Mouse (Mus musculus): ENCODE results near the gene Poldip2.

The Poldip2 gene

DNA sequence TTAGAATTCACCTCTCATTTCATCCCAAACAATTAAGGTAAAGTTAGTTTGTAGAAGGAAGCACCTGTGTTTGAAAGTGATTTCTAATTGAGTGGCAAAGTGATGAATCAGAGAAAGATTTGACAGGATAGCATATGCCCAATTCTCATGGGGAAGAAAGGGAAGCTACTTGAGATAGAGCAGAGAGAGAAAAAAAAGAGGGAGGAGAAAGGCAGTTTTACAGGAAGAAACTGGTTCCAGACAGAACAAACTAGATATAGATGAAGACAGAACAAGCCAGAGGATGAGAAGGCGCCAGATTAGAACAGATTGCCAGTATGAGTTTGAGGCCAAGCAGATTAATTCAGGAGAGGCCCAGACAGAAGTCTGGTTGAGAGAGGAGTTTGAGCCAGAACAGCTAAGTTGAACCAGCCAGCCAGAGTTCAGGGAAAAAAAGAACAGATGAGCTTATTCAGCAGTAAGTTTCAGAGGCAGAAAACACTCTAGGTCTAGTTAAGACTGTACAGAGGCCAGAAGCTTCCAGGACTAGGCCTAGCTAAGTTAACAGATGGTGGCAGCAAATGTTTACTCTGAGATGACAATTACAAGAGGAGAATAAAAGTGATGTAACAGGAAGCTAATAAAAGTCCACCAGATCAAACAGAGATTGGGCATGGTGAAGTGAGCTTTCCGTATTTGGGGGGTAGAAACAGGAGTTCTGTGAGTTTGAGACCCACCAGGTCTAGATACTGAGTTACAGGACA, 35.9 kb downstream of the Poldip2 start:
- no peak for DNase-seq

DNA sequence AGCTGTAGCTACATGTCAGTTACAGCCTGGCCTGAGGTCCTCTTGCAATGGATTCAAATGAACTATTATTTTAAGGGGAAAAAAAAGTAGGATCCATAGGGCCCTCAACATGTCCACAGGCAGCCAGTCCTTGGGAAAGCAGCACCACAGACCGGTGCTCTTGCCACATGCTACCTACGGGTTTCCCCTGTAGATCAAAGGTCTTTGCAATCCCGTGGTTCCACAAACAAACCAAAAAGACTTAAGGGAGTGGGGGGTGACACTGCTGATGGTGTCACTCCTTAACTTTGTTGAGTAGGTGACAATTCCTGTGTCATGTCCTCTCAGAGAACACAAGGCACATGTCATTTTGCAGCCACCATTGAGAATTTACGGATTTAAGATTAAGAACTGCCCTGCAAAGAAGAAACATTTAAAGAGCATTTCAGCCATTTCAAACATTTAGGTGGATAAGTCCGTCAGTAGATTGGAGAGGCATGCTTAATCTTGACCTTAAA, 37.5 kb downstream of the Poldip2 start:
- no peak for DNase-seq

DNA sequence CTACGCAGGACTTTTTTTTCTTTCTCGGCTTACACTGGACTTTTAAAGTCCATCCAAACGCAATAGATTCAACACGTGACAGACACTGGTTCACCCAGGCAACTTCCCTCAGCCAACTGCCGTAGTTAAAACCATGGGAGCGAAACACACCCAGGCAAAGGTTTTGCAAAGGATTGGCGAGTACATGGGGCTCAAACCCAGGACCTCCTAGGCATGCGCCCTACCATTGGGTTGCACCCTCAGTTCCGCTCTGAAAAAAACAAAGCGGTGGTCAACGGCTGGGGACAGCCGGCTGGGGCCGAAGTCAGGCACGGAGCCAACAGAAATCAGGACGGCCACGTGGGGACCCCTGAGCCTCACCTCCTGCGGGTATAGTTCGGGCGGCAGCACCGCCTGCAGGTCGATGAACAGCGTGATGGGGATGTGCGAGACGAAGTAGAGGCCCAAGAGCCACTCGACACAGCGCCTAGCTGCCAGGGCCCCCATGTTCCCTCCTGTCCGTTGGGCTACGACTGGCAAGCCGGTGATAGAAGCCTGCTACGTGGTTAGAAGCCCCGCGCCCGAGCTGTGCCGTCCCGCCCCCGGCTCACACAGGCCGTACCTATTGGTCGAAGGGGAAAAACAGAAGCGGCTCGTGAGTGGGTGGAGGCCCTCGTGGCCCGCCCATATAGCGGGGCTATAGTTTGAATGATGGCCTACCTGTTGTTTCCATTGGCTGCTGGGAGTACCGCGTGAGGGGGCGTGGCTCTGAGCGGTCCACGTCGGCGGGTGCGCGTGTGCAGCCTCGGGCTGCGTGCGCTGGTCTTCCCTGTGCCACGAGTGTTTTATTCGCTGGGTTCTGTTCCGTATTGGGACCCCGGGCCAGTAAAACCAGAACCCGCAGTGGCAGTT, 38.4 kb downstream of the Poldip2 start, which contains the start of gene Tmem97:
TSS of gene Tmem97 (minus strand) at position 610 of the 891 bp plus-strand sequence.
- DNase-seq, result peak; percentile 89 to 90

DNA sequence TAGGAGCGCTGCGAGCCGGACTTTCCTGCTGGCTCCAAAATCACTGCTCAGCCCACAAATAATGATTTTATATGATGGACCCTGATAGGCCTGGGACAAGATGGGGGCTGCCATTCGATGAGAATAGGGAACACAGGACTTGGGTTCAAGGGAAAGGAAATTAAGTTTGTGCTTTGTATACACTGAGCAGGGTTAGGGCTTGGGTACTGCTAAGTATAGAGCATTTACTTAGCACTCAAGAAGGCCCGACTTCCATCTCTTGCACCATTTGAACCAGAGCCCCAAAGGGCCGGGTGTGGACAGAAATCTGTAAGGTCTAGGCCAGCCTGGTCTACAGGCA, 39.0 kb downstream of the Poldip2 start:
- no peak for DNase-seq

DNA sequence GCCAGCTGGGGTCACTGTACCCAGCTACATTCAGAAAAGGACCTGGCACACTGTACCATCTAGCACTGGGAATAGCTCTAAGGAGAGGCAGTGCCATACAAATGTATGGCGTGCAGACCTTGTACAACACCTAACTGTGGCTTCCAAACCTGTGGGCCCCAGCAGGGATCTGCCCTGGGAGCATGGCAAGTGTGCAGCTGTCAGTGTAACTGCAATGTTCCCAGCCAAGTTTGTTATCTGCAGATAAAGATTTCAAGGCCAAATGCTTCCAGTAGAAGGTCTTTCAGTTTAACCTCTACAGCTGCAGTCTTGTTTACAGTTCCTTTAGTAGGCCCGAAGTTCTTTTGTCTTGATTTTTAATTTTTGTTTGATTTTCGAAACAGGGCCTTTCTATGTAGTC, 43.6 kb downstream of the Poldip2 start:
- DNase-seq, result no peak

DNA sequence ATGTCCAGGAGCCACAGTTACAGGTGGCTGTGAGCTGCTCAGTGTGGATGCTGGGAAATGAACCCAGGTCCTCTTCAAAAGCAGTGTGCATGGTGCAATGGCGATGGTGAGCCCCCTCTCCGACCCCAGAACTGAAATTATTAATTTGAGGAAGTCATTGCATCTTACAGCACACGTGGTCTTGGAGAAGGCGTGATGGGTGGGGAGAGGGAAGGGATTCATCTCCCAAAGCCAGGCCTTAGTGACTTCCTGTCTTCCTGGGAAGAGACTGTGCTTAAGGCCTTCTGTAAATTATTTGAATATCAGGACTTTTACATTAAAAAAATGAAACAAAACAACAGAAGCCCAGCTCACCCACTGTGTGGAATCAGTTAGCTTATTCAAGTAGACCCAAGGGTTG, 44.1 kb downstream of the Poldip2 start:
- DNase-seq, result no peak

DNA sequence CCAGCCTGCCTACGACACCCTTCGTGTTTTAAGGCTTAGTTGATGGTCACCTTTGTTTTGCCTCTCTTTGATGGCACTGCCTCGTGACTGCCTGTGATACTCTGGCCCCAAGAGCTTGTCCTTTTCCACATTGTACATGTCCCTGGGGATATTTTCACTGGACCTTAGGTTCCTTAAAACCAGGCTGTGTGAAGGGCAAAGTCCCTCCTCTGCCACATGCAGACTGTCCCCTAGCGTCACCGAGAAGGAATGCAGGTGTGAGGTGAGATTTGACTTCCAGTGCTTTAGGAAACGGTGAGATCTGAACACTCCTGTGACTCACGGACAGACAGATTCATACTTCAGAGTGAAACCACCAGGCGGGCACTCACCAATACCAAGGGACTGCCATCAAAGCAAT, 45.2 kb downstream of the Poldip2 start:
- DNase-seq, result no peak

DNA sequence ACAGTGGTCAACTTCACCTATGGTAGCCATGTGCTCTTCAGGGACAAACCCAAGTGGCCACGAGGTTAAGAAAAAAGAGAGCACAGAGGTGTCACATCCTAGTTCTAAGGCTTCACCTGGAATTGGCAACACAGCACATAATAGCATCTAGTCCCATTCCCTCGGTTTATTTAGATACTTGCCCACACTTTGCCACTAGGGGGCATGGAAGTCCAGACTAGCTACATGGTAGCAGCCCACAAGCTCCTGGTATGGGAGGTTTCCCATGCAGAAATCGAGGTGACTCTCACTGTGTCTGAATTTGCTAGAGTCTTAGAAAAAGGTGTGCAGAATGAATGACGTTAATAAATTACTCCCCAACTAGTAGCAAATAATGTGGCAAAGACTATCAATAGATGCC, 48.5 kb downstream of the Poldip2 start:
- DNase-seq, result peak in 1 of 2 experiments; percentile 59

DNA sequence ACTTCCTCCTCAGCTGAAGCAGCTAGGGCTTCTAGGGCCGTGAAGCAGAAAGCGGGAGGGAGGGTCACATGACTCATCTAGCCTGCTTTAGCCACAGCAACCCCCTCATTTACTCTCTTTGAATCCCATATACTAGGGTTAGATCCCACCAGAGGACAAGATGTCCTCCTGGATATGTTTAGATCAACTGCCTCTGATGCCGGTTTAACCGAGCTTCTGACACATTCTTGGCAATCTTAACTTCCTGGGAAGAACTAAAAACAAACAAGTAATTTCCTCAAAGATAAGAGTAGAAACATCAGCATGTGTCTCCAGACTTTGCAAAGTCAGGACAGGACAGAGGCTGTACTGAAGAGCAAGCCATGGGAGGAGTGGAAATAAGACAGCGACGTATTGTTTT, 54.8 kb downstream of the Poldip2 start:
- DNase-seq, result no peak

DNA sequence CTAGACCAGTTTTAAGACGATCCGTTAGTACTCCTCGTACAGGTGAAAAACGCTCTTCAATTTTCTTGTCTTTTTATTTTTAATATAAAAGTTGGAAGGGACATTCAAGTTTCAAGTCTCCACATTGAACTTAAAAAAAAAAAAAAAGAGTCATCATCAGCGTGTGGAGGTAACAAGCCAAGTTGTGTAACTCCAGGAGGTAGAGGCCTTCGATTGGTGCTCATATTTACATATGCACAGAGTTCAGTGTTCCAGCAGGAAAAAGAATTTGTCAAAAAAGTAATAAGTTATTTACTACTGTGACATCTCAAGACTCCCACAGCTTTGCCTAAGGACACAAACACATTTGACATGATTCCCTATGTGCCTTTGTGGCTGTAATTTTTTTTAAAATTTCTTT, 55.6 kb downstream of the Poldip2 start:
- DNase-seq, result no peak

DNA sequence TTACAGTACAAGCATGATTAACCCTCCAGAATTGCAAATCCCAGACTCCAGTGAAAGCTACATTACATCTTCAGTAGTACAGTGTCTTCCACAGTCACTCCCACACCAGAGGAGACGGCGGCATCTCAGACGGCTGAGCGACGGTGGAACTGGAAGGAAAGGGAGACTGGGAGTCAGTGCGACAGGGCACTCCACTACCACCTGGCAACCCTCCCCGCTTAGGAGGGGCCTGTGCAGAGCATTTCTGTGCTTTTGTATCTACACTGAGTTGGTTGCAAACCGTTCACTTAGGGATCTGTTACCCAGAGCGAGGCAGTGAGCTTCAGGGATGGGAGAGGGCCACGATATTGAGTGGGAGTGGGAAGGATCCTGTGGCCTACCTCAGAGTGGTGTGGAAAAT, 56.8 kb downstream of the Poldip2 start:
- no peak for DNase-seq

DNA sequence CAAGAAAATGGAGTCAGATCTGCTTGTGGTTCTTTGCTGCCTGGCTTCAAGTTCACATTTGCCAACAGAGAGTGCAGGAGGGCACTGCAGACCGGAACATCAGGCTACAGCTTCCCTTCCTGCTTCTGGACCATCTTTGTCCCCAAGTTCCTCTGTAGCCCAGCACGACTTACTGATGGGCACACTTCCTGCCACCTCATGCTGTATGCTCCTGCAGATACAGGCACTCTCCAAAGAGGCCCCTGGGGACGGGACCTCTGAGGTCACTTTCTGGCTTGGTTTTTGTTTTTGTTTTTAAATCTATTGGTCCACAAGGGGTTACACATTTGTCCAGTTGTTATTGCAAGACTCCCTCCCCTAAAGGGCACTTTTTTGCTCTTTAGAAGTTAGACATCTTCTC, 57.8 kb downstream of the Poldip2 start:
- DNase-seq, result no peak

DNA sequence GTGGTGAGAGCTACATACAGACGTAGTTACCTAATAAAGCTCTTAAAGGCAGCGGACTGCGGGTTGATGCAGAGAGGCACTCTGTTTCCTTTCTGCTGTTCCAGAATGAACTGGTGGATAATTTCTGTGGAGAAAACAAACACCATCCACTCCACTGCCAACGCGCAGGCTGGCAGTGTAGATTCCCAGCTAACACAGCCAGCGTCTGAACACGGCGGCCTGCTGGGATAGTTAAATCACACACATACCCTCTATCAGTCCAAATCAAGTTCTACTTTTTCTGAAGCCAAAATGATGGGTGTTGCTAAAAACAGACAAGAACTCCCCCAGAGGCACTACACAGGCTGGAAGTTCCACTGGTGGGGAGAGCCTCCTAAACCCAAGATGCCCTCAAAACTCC, 59.4 kb downstream of the Poldip2 start:
- DNase-seq, result no peak

DNA sequence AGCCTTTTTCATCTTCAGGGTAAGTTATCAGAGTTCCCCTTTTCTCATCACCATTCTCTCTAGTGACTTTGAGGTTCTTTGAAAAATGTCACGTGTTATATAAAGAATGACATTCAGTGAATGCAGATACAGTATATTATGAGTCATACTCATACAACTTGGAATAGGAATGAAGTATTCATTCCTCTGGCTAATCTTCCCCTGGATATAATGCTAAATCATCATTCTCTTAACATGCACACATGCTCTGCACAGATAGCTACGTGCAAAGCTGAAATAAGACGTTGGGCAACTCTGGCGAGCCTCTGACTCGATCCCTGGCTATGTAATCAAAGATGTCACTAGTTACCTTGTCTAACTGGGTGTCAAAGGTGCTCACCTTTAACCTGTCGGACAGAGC, 59.9 kb downstream of the Poldip2 start:
- DNase-seq, result no peak

Data from spleen, adult 18-20 months (tissue).